Mouse (Mus musculus) lung, embryonic 16.5 days (tissue): ENCODE results near the gene Apopt1. TPM values are rescaled to one million over a fixed set of nuclear protein-coding genes. Genes with fewer than 3 reads are reported as not detected.
A peak's percentile ranks its signal among the peaks of the same experiment; 100 is the strongest.

Experiments used
- ATAC-seq: fragments of 200-750 bp; cut with Nextera tagmentation; 2 replicates; pipeline ENCODE4 v1.8.0; 2017; ENCODE audit warnings: low read depth, mild to moderate bottlenecking, moderate library complexity
- H3K27ac ChIP-seq: fragments of 300-500 bp; sonication (generic); 2 replicates; pipeline ENCODE4 v1.5.1; 2014; ENCODE audit warnings: mild to moderate bottlenecking, control low read depth, low read length
- H3K27me3 ChIP-seq: fragments of 300-500 bp; sonication (generic); 2 replicates; pipeline ENCODE4 v1.6.1; 2014; ENCODE audit warnings: low read depth, low read length, mixed read lengths; ENCODE audit not compliant: control insufficient read depth, insufficient read depth
- H3K36me3 ChIP-seq: fragments of 300-500 bp; sonication (generic); 2 replicates; pipeline ENCODE4 v1.6.1; 2014; ENCODE audit warnings: low read length; ENCODE audit not compliant: control insufficient read depth, insufficient read depth
- H3K4me1 ChIP-seq: fragments of 300-500 bp; sonication (generic); replicated peaks from 2 replicates; pipeline ENCODE4 v1.6.1; 2014; ENCODE audit warnings: low read length, mixed read lengths; ENCODE audit not compliant: control insufficient read depth, insufficient read depth
- H3K4me2 ChIP-seq: fragments of 300-500 bp; sonication (generic); 2 replicates; pipeline ENCODE4 v1.6.1; 2014; ENCODE audit warnings: low read depth, low read length, control low read depth
- H3K4me3 ChIP-seq: fragments of 300-500 bp; sonication (generic); 2 replicates; pipeline ENCODE4 v1.5.1; 2014; ENCODE audit warnings: mild to moderate bottlenecking, low read length, control low read depth
- H3K9ac ChIP-seq: fragments of 300-500 bp; sonication (generic); 2 replicates; pipeline ENCODE4 v1.6.1; 2014; ENCODE audit warnings: low read length, control low read depth
- H3K9me3 ChIP-seq: fragments of 300-500 bp; sonication (generic); 2 replicates; pipeline ENCODE4 v1.6.1; 2016; ENCODE audit warnings: low read length; ENCODE audit not compliant: control insufficient read depth
- WGBS: fragments of 180-500 bp; shearing (Covaris S2); extraction: QIAGEN DNeasy Blood & Tissue Kit; methylation state at CpG from one replicate; pipeline ENCODE4 v1.1.7; 2014; 5-methylcytosine and 5-hydroxymethylcytosine counted together
- polyA plus RNA-seq: library from polyadenylated mRNA; unstranded; fragments of >200 nt; fragmentation: Nextera tagmentation; extraction: Ambion mirVana; gene quantifications from 2 replicates; pipeline ENCODE4 v1.2.1, GENCODE M21; 2015

The Apopt1 gene
- polyA plus RNA-seq, 1 experiment from 2014 or later, result 45.7 TPM

- peaks cover 22% of the 10 kb centered on the region for H3K36me3 ChIP-seq
- no peak overlapping the region for H3K9ac ChIP-seq
- H3K4me1 ChIP-seq, result no peaks in the 10 kb centered on the region
- H3K27me3 ChIP-seq, result no peaks in the 10 kb centered on the region
- WGBS, result 75% methylated on average over 10 of the region's 10 CpGs
- H3K27ac ChIP-seq, result no peak overlapping the region
- no peak overlapping the region for H3K4me3 ChIP-seq
- H3K9me3 ChIP-seq, result no peaks in the 10 kb centered on the region
- H3K4me2 ChIP-seq, result no peak overlapping the region
- ATAC-seq, result no peak
Measured at GRCm38 (mm10) chr12:111800459-111801183, 87.6 kb downstream of the Apopt1 start.

DNA sequence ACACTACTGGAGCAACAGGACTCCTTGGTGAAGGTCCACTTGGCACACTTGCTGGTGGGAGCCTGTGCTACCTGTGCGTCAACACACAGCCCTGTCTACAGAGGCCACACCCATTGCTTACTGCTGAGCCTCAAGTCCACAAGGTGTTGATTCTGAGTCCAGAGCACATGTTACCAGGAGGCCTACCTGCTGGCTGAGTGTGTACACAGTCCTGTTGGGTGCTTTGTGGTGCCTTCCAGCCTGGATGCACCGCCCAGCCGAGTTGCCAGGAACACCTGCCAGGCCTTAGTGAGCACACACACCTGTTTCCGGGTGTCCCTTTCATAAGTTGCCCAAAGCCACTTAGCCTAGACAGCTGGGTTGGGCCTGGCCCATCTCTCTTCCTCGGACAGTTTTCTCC, 90.5 kb downstream of the Apopt1 start:
- Histone ChIP-seq H3K9ac (no peak overlapping the region), H3K27ac (no peak overlapping the region), H3K27me3 (no peaks in the 10 kb centered on the region), H3K4me2 (no peak overlapping the region), H3K36me3 (peaks cover 44% of the 10 kb centered on the region), H3K9me3 (no peaks in the 10 kb centered on the region), H3K4me3 (no peak overlapping the region), H3K4me1 (no peaks in the 10 kb centered on the region)
- WGBS, result 80% methylated on average over 5 of the region's 5 CpGs
- 0 out of 2 replicates have a peak, but pooled peaks have one; percentile 30 for ATAC-seq

Other genes with a start within 250 kb of the Apopt1 start
- gene Gm266, start 227.4 kb upstream of the Apopt1 start, polyA plus RNA-seq, result 3.9 and 5.4 TPM in 2 replicates
- 390 and 418 TPM in 2 replicates for gene Eif5, start 175.2 kb upstream of the Apopt1 start, polyA plus RNA-seq
- gene Mark3, start 138.7 kb upstream of the Apopt1 start, polyA plus RNA-seq, result 23.5 and 24.0 TPM in 2 replicates
- 210 and 218 TPM in 2 replicates for gene Ckb, start 40.9 kb upstream of the Apopt1 start, polyA plus RNA-seq
- gene Trmt61a, start 35.2 kb upstream of the Apopt1 start, polyA plus RNA-seq, result 7.0 and 7.2 TPM in 2 replicates
- gene Bag5, start within 50 bp of the Apopt1 start, polyA plus RNA-seq, result 50.2 and 50.7 TPM in 2 replicates
- gene Klc1, start 45.6 kb downstream of the Apopt1 start, polyA plus RNA-seq, result 82.4 and 86.9 TPM in 2 replicates
- 9.1 and 9.2 TPM in 2 replicates for gene Xrcc3, start 100.6 kb downstream of the Apopt1 start, polyA plus RNA-seq
- 111 and 135 TPM in 2 replicates for gene Zfyve21, start 100.9 kb downstream of the Apopt1 start, polyA plus RNA-seq
- gene Ppp1r13b, start 194.8 kb downstream of the Apopt1 start, polyA plus RNA-seq, result 11.3 and 15.9 TPM in 2 replicates